Mouse (Mus musculus) liver, embryonic 13.5 days (tissue): ENCODE data around the gene Slc17a5. TPM values are rescaled to one million over a fixed set of nuclear protein-coding genes. Genes with fewer than 3 reads are reported as not detected.
"Not testable (repeated sequence)": the region's sequence is repeated elsewhere in the genome, so short reads cannot be mapped to it uniquely, and the experiment has no call there.

Experiments
- ATAC-seq: fragments of 200-750 bp; cut with Nextera tagmentation; 2 replicates; pipeline ENCODE4 v1.8.0; 2017; ENCODE audit warnings: low read depth, mild to moderate bottlenecking, moderate number of reproducible peaks, moderate library complexity
- DNase-seq: peaks from one replicate; pipeline ENCODE4 v3.0.0; 2022
- H3K27ac ChIP-seq: fragments of 300-500 bp; sonication (generic); 2 replicates; pipeline ENCODE4 v1.5.1; 2015; ENCODE audit warnings: moderate library complexity, mild to moderate bottlenecking, inconsistent platforms
- H3K27me3 ChIP-seq: fragments of 300-500 bp; sonication (generic); 2 replicates; pipeline ENCODE4 v1.6.1; 2015; ENCODE audit warnings: mild to moderate bottlenecking, inconsistent platforms
- H3K36me3 ChIP-seq: fragments of 300-500 bp; sonication (generic); 2 replicates; pipeline ENCODE4 v1.6.1; 2015; ENCODE audit warnings: mild to moderate bottlenecking, inconsistent platforms
- H3K4me1 ChIP-seq: fragments of 300-500 bp; sonication (generic); replicated peaks from 2 replicates; pipeline ENCODE4 v1.6.1; 2015; ENCODE audit warnings: inconsistent platforms
- H3K4me2 ChIP-seq: fragments of 300-500 bp; sonication (generic); 2 replicates; pipeline ENCODE4 v1.6.1; 2015; ENCODE audit warnings: inconsistent platforms, mild to moderate bottlenecking, moderate library complexity
- H3K4me3 ChIP-seq: fragments of 300-500 bp; sonication (generic); replicated peaks from 2 replicates; pipeline ENCODE4 v1.5.1; 2015; ENCODE audit warnings: mild to moderate bottlenecking, inconsistent platforms
- H3K9ac ChIP-seq: fragments of 300-500 bp; sonication (generic); 2 replicates; pipeline ENCODE4 v1.6.1; 2015; ENCODE audit warnings: mild to moderate bottlenecking, inconsistent platforms
- H3K9me3 ChIP-seq: fragments of 300-500 bp; sonication (generic); replicated peaks from 2 replicates; pipeline ENCODE4 v1.6.1; 2016; ENCODE audit warnings: inconsistent platforms
- WGBS: fragments of 180-500 bp; shearing (Covaris S2); methylation state at CpG from one replicate; pipeline ENCODE4 v1.1.7; 2015; ENCODE audit not compliant: insufficient replicate concordance; 5-methylcytosine and 5-hydroxymethylcytosine counted together
- polyA plus RNA-seq: library from polyadenylated mRNA; unstranded; fragments of >200 nt; fragmentation: Nextera tagmentation; extraction: Ambion mirVana; gene quantifications from 2 replicates; pipeline ENCODE4 v1.2.1, GENCODE M21; 2015

The Slc17a5 gene
- polyA plus RNA-seq, 1 experiment from 2014 or later = 4.5 TPM

DNA sequence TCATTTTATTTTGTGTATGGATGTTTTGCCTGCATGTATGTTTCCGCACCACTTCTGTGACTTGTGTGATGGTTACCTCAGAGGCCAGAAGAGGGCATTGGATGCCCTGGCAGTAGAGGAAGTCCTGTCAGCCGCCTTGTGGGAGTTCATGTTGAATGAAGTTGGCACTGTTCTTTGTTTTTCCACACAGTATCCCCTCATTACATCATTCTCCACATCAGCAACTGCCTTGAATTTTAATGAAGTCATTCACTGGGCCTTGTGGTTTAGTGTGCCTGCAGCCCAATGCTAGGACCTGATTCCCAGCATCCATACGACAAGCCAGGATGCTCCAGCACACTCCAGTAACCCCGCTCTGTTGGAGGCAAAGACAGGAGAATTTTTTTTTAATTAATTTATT lies 86.6 kb downstream of the Slc17a5 start:
- Histone ChIP-seq H3K4me3 (no peak overlapping the region), H3K9me3 (no peaks in the 10 kb centered on the region), H3K9ac (no peak overlapping the region), H3K4me1 (peaks cover 17% of the 10 kb centered on the region), H3K27me3 (peaks cover 11% of the 10 kb centered on the region; the same call in 1 of the 2 replicates), H3K27ac (no peak overlapping the region), H3K4me2 (no peak overlapping the region), H3K36me3 (no peaks in the 10 kb centered on the region)
- no peak for DNase-seq
- 78% methylated on average over 4 of the region's 4 CpGs for WGBS
- no peak for ATAC-seq

DNA sequence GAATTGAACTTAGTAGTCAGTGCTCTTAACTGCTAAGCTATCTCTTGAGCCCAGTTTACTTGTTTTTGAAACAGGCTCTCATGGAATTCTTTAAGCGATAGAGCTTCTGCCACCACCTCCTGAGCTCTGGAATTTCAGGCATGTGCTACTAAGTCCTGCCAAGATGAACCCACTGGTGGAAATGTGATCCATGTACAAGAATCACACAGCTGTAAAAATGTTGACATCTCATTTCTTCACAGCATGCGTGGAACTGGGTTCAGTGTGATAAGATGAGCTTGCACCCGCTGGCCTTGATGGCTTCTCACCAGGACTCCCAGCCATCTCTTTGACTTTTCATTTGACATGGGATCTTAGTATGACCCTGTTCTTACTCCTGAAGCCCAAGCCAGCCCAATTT lies 87.5 kb downstream of the Slc17a5 start:
- no peak for ATAC-seq
- no peak overlapping the region for H3K9ac ChIP-seq
- peaks cover 11% of the 10 kb centered on the region; the same call in 1 of the 2 replicates for H3K4me1 ChIP-seq
- H3K4me2 ChIP-seq = no peak overlapping the region
- H3K27ac ChIP-seq = no peak overlapping the region
- WGBS = 66% methylated on average over 3 of the region's 3 CpGs
- no peaks in the 10 kb centered on the region for H3K36me3 ChIP-seq
- no peak overlapping the region for H3K4me3 ChIP-seq
- DNase-seq = no peak
- no peaks in the 10 kb centered on the region for H3K9me3 ChIP-seq
- peaks cover 11% of the 10 kb centered on the region; the same call in 1 of the 2 replicates for H3K27me3 ChIP-seq

DNA sequence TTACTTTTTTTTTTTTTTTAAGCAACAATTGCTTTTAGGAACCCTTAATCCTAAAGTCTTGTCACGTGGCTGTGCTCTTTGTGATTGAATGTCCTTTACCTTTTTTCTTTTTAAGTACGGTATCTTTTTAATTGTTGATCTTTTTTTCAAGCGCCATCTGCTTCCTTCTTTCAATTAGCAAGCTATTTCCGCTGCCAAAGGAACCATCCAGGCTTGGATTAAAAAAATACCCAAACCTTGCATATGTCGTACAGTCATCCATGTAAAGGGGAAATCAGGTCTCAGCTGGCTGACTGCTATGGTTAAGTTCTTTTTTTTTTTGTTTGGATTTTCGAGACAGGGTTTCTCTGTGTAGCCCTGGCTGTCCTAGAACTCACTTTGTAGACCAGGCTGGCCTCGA lies 94.7 kb downstream of the Slc17a5 start:
- DNase-seq = no peak
- 0 out of 2 replicates have a peak, but pooled peaks cover 5% of the 10 kb centered on the region for H3K27me3 ChIP-seq
- 77% methylated on average over 7 of the region's 7 CpGs for WGBS
- no peak overlapping the region for H3K27ac ChIP-seq
- H3K9ac ChIP-seq = no peak overlapping the region
- H3K9me3 ChIP-seq = no peaks in the 10 kb centered on the region
- H3K4me1 ChIP-seq = peaks cover 4% of the 10 kb centered on the region; the same call in 1 of the 2 replicates
- H3K4me3 ChIP-seq = no peak overlapping the region
- H3K4me2 ChIP-seq = no peak overlapping the region
- ATAC-seq = no peak
- no peaks in the 10 kb centered on the region for H3K36me3 ChIP-seq

DNA sequence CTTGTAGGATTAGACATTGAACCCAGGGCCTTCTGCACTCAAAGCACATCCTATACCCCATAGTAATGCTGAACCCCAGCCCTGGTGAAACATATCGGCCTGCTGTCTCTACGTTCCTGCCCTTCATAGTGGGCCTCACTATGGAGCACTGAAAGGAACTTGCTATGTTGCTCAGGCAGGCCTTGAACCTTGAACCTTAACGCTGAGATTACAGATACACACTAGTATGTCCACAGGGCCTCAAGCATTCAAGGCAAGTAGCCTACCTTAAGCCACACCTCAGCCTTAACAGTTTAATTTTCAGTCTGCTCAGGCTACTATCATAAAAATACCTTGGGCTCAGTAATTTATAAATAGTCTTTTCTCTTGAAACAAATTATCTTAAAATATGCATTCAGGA lies 95.6 kb downstream of the Slc17a5 start:
- no peaks in the 10 kb centered on the region for H3K9me3 ChIP-seq
- DNase-seq (no peak), ATAC-seq (no peak)
- no peak overlapping the region for H3K27ac ChIP-seq
- WGBS = 69% methylated on average over 3 of the region's 3 CpGs
- H3K4me2 ChIP-seq = no peak overlapping the region
- H3K9ac ChIP-seq = no peak overlapping the region
- 0 out of 2 replicates have a peak, but pooled peaks cover 5% of the 10 kb centered on the region for H3K27me3 ChIP-seq
- peaks cover 4% of the 10 kb centered on the region; the same call in 1 of the 2 replicates for H3K4me1 ChIP-seq
- no peak overlapping the region for H3K4me3 ChIP-seq
- no peaks in the 10 kb centered on the region for H3K36me3 ChIP-seq

DNA sequence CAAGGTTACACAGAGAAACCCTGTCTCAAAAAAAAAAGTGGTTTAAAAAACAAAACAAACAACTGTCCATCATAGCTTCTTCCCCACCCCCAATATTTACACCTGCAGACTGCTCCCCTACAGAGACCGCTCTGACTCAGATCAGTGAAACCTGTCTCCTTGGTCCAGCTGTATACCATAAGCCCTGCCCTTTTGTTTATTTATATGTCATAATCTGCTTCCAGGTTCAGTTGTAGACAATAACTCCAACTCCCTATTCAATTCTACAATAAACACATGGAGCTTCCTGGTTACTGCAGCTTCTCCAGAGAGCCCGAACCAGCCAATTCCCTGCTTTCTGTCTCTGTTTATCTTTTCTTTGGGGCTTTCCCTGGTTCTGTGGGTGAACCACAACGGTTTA lies 96.7 kb downstream of the Slc17a5 start:
- no peaks in the 10 kb centered on the region for H3K9me3 ChIP-seq
- ATAC-seq (no peak), DNase-seq (no peak)
- H3K4me3 ChIP-seq = no peak overlapping the region
- H3K27ac ChIP-seq = no peak overlapping the region
- H3K36me3 ChIP-seq = no peaks in the 10 kb centered on the region
- H3K4me1 ChIP-seq = peaks cover 4% of the 10 kb centered on the region; the same call in 1 of the 2 replicates
- no peak overlapping the region for H3K9ac ChIP-seq
- 68% methylated on average over 3 of the region's 3 CpGs for WGBS
- no peak overlapping the region for H3K4me2 ChIP-seq
- H3K27me3 ChIP-seq = 0 out of 2 replicates have a peak, but pooled peaks cover 5% of the 10 kb centered on the region

DNA sequence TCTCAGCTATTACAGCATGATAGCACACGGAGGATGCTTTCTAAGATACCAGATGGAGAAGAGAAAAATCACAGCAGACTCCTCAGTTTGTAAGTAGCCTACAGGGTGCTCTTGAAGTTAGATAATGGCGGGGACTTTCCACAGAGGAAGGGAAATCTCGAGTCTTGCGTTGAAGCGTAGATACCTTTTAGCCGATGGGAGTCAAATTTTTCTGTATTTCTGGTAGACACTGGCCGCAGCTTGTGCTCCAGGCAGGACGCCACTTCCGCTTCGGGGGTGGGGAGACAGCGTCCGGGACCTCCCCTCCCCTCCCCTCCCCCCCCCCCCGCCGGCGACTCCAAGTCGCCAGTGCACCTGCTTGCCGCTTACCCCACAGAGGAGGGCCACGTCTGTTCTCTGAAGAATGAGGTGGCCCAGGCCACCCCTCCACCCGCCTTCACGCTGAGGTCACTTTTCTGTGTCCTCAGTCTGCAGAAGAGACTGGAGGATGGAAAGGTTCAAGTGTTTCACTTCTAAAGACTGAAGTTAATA lies 98.9 kb downstream of the Slc17a5 start, which contains the start of gene Eef1a1:
Eef1a1 (minus strand) TSS at position 262 of the 531 bp plus-strand sequence.
- WGBS = 5% methylated on average over 16 of the region's 20 CpGs
- ATAC-seq (peak; percentile 44; the same call in 1 of the 2 replicates), DNase-seq (no peak)
- Histone ChIP-seq H3K4me1 (peaks cover 4% of the 10 kb centered on the region; the same call in 1 of the 2 replicates), H3K27me3 (0 out of 2 replicates have a peak, but pooled peaks cover 5% of the 10 kb centered on the region), H3K4me3 (peak within 1 kb of the TSS; percentile 47), H3K4me2 (peak within 1 kb of the TSS; percentile 58), H3K27ac (no peak within 1 kb of the TSS), H3K9ac (peak within 1 kb of the TSS; percentile 49; the same call in 1 of the 2 replicates), H3K9me3 (no peaks in the 10 kb centered on the region), H3K36me3 (no peaks in the 10 kb centered on the region)

DNA sequence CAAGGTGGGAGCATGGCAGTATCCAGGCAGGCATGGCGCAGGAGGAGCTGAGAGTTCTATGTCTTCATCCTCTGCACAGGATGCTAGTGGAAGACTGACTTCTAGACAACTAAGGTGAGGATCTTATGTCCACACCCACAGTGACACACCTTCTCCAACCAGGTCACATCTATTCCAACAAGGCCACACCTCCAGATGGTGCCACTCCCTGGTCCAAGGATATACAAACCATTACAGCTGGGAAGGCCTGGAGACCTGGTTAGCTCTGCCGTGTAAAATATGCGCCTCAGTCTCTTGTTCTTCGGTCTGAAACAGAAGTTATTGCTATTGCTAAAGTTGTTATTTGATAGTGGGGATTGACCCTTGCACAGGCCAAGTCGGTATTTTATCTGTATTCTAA lies 99.8 kb downstream of the Slc17a5 start:
- H3K4me2 ChIP-seq, H3K27me3 ChIP-seq, DNase-seq, H3K4me3 ChIP-seq, H3K36me3 ChIP-seq, ATAC-seq, H3K27ac ChIP-seq, H3K9me3 ChIP-seq, H3K4me1 ChIP-seq, H3K9ac ChIP-seq: not testable (repeated sequence)
- WGBS = 81% methylated on average over 5 of the region's 5 CpGs

Other genes with a start within 250 kb of the Slc17a5 start
- 0.23 TPM in 1 of 2 replicates, not detected in the other for gene Gsta2, start 232.3 kb downstream of the Slc17a5 start, polyA plus RNA-seq
- not detected in 2 replicates for gene Dppa5a, start 219.9 kb downstream of the Slc17a5 start, polyA plus RNA-seq
- 0.08 and 0.12 TPM in 2 replicates for gene Ooep, start 209.3 kb downstream of the Slc17a5 start, polyA plus RNA-seq
- not detected in 2 replicates for gene Ddx43, start 192.3 kb downstream of the Slc17a5 start, polyA plus RNA-seq
- 1.0 TPM in 2 replicates for gene Cgas, start 144.8 kb downstream of the Slc17a5 start, polyA plus RNA-seq
- 23.4 and 25.9 TPM in 2 replicates for gene Mto1, start 139.8 kb downstream of the Slc17a5 start, polyA plus RNA-seq
- gene Gm17324, start 139.3 kb downstream of the Slc17a5 start, polyA plus RNA-seq = 0.33 and 0.64 TPM in 2 replicates
- gene Eef1a1, start 98.9 kb downstream of the Slc17a5 start, polyA plus RNA-seq = 2,607 and 2,711 TPM in 2 replicates
- gene Cd109, start 27.5 kb upstream of the Slc17a5 start, polyA plus RNA-seq = 0.16 and 0.27 TPM in 2 replicates